Mouse (Mus musculus): ENCODE results near the gene Tmem221.
A peak's percentile ranks its signal among the peaks of the same experiment; 100 is the strongest.

Gene Tmem221

DNA sequence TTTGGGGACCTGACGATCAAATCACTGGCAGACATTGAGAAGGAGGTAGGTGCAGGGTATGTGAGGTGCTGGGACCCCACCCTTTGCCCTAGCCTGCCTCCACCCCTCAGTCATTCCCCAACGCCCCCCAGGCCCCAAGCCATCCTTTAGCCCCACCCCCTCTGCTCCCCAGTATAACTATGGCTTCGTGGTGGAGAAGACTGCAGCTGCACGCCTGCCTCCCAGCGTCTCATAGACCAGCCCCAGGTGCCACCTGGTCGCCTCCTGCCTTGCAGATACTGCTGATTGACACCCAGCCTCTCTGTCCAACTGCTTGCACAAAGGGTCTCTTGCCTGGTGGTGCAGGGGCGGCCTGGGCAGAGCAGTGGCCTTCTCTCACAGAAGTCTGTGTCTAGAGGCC, 11.1 kb downstream of the Tmem221 start:
- DNase-seq (ENCODE audit: low read depth): no peak

DNA sequence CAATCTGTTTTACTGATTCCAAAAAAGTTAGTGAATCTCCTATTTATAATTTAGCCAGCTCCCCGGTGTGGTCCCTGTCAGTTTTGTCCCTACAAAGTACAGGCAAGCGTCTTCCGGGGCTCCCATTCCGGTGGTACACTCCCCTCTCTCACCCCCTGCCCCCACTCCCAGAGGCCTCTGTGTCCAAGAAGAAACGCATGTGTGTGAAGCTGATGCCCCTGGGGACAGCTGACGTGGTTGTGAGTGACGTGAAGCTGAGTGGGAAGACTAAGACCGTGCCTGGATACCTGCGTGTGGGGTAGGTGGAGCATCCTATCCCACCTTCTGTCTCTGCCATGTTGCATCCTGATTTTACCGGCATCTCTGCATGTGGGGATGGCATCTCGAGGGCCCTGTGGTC, 13.6 kb downstream of the Tmem221 start:
- no peak for DNase-seq (ENCODE audit: low read depth)

DNA sequence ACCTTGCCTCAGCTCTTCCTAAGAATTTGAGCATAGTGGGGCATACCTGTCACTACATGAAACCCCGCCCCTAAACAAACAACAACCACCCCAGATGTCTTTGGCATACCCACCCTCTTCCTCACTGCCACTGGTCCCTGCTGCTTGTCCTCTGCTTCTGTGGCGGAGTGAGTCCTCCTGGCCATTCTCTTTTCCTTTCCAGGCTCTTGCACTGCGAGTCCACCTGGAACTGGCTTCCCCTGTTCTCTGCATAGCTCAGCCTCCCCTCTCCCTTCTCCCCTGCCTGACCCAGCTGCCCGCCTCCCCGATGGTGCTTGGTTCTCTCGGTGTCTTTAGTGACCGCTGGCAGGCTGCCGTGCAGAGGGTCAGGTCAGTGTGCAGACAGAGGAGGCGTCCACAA, 14.9 kb downstream of the Tmem221 start:
- no peak for DNase-seq (ENCODE audit: low read depth)

DNA sequence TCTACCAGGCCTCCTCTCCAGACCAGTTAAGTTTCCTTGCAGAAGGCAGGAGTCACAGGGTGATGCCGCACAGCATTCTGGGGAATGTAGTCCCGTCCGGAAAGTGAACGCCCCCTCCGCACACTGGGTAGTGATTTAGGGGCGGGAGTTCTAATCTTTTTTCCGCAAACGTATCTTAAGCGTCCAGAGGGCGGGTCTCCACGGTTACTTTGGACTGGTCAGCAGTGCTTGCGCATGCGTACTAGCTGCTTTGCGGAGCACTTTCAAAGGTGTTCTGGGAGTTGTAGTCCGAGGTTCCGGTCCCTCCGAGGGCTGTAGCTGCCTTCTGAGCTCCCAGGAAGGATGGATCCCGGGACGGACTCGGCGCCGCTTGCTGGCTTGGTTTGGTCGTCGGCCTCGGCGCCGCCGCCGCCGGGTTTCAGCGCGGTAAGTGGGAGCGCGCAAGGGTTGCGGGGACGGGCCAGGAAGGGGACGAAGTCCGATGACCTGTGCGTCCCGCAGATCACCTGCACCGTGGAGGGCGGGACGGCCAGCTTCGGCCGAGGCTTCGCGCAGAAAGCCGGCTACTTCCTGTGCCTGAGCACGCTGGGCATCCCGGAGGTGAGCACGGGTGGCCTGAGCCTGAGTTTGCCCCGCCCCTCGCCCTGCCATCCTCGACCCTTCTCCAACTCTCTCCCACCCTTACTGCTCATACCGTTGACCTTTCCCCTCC, 15.9 kb downstream of the Tmem221 start, which contains the start of gene Mvb12a:
Gene Mvb12a (plus strand): TSS at position 291 of the 712 bp plus-strand sequence.
- peak; percentile 96 for DNase-seq (ENCODE audit: low read depth)

DNA sequence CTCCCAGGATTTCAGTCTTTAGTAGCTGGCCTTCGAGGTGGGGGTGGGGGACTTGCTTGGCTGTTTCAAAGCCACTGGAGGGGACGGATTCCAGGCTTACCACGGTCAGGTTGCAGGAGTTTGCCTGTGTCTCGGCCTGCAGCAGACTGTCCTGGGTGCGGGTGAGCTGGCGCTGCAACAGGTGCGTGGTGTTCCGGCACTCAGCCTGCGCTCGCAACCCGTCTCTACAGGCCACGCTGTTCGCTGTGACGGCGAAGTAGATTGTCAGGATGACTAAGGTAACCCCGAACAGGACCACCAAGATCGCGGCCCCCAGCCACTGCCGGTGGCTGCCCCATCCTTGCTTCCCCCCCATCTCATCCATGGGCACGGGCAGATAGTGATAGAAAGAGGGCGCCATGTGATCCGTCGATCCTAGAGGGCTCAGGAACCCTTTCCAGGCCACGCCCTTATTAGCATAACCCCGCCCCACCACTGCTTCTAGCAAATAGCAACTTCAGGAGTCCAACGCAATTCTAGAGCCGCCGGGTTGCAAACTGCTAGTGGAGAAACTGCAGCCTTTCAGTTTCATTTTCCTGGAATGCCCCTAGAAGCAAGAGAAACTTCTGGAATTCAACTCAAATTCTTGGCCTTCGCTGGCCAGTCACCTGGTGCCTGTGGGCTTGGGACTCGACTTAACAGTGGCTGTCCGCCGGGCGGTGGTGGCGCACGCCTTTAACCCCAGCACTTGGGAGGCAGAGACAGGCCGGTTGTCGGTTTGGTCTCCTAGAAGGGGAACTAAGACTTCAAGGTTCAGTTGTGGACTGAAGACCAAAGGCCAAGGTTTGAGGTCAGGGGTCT, 21.4 kb downstream of the Tmem221 start, which contains the start of gene Bst2:
Gene Bst2 (minus strand): TSS at position 429 of the 840 bp plus-strand sequence.
- DNase-seq (ENCODE audit: low read depth): peak; percentile 95

DNA sequence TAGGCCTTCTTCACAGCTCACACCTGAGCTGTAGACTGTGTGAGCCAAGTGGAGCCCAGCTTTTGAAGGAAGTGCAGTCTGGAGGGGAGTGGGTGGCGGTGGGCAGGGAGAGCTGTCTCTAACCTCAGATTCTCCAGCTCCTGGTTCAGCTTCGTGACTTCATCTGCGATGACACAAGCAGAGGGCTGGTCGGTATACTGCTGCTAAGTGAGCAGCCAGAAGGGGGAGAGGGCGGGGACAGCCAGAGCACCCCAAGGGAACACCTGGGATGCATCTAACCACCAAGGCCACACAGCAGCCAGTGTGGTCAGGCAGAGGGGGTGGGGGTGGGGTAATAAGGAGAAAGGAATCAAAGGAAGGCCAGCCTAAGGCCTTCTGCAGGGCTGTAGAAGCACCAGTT, 23.0 kb downstream of the Tmem221 start:
- DNase-seq (ENCODE audit: low read depth): no peak

DNA sequence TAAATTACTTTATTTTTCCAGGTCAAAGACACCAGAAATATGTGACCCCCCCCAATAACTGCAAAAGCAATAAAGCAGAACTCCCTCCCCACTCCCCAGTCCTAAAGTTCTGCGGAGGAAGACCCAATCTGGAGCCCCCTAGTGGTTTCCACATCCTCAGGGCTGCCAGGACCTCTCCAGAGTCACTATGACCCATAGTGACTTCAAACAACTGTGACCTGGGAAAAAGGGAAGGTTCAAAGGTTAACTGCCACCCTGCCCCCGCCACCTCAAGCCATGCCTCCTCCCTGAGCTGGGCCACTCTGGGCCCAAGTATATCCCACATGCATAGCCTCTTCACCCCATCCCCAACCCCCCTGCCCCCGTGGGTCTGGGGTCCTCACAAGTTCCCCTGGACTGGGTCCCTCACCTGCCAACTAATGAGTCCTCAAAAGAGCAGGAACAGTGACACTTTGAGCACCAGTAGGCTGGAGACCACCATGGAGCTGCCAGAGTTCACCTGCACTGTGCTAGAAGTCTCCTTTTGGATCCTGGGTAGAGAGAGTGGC, 24.3 kb downstream of the Tmem221 start:
- no peak for DNase-seq (ENCODE audit: low read depth)

DNA sequence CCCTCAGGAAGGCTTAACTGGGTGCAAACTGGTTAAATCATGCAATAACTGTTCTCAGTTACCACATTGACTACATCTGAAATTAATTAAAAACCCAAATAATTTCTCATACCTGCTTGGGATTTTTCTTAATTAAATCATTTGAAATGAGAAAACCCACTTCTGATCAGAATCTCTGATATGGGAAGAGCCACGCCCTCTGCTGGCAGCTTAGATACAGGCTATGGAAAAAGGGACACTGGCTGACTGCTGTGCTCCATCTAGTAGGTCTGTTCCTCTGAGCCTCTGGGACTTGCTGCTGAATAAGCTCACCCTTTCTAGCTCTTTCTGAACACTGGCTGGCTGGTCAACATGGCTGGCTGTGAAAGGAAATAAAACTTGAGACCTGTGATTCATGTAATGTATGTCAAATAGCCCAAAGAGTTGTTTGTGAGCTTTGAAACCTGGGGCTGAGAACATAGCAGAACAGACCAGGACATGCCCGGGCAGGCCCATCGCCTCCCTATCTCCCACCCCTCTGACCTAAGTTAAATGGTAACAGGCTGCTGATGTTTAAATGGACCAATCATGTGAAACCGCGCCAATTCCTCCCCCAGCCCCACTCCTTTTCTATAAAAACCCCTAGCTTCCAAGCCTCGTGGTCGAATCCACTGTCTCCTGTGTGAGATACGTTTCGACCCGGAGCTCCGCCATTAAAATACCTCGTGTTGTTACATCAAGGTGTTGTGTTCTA, 27.8 kb downstream of the Tmem221 start:
- DNase-seq (ENCODE audit: low read depth): peak; percentile 50

DNA sequence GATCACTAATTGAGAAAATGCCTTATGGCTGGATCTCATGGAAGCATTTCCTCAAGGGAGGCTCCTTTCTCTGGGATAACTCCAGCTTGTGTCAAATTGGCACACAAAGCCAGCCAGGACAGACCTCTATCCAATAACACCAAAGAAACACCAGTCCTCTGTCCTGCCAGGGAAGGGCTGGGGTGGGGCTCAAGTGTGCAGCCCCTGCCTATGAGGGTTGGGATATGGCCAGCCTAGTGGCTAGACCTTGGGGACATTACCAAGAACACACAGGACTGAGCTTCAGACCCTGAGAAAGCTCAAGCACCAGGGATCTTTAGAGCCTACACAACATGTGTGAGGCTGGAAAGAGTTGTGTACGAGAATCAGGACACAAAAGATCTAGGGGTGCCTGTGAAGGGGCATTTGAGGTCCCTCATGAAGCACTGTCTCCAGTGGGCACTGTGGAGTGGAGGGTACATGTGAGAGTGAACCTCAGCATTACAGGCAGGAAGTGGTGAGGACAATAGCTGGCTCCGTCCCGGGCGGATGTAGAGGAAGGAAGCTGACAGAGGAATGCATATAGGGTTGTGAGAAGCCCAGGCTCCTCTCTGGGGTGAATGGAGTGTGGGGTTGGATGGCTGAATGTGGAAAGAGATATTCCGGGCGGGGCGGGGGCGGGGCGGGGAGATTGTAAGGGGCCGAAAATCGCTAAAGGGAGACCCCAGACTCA, 30.2 kb downstream of the Tmem221 start:
- peak; percentile 71 for DNase-seq (ENCODE audit: low read depth)

DNA sequence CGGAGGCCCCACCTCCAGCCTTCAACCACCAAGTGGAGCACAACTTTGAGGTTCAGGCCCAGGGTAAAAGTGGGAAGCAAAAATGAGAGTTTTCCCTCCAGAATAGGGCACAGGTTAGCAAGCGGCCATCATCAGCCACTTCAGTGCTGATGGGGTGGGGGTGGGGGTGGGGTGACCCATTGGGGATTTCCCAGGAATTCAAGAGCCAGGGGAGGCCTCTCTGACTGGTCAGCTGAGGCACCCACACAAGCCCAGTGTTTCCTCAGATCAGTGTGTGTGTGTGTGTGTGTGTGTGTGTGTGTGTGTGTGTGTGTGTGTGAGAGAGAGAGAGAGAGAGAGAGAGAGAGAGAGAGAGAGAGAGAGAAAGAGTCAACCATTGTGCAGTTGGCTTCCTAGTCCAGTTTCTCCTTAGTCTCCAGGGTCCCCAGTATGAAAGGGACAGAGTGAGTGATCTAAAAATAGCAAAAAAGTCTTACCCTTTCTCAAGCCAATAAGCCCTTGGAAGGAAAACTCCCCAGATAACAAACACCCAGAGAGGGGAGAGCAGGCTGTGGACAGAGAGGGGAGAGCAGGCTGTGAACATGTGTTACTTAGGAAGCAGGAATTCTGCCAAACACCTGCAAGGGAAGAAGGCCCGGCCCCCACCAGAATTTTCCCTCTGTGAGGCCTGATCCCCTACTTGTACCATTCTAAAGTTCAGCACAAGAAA, 31.4 kb downstream of the Tmem221 start:
- no peak for DNase-seq (ENCODE audit: low read depth)

DNA sequence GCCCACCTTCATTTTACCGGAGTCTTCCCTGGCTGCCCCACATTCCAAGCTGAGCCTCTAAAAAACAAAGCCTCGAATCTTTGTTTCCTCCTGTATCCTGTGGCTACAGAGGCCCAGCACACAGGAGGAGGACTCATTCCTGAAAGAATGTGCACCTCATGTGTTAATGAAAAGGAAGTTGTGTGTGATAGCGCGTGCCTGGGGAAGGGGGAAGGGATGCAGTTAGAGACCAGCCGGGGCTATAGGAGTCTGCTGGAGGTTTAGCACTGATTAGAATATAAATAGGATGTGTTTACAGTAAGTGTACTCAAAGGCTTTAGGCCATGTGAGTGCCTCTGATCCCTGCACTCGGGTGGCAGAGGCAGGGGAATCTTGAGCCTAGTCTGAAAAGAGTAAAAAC, 32.4 kb downstream of the Tmem221 start:
- no peak for DNase-seq (ENCODE audit: low read depth)

DNA sequence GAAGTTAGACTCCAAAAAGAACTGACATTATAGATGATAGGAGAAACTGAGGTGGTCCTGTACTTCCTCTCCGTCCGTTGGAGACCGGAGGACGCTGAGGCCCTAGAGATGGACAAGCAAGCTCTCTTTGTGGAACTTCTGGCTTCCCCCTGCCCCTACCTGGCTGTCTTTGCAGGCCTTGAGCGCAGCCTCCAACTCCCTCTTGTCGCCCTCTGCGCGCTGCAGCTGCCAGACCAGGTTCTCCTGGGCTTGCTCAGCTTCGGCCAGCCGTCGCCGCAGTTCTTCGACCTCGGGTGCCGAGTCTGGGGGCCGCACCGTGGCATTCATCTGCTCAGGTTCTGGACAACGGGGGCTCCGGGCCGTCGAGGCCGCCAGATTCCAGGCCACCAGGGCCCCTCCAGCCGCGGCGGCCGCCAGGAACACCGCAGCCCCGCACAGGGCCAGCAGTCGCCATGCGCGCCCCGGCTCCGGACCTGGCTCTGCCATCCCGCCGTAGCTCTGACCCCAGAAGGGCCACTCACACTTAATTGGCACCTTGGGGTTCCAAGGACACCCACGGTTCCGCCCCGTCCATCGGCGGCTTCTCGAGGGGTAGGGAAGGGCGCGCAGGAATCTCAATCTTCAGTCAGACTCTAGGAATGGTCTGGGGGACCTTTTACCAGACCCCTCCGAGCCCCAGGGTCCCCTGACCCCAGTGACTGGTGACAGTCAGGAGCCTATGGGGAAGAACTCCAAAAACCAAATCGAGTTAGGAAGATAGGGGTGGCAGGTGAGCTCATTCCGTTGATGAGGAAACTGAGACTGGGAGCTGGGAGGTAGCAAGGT, 33.2 kb downstream of the Tmem221 start, which contains the start of gene Ccdc194:
Gene Ccdc194 (minus strand): TSS at position 486 of the 825 bp plus-strand sequence.
- DNase-seq (ENCODE audit: low read depth): no peak

DNA sequence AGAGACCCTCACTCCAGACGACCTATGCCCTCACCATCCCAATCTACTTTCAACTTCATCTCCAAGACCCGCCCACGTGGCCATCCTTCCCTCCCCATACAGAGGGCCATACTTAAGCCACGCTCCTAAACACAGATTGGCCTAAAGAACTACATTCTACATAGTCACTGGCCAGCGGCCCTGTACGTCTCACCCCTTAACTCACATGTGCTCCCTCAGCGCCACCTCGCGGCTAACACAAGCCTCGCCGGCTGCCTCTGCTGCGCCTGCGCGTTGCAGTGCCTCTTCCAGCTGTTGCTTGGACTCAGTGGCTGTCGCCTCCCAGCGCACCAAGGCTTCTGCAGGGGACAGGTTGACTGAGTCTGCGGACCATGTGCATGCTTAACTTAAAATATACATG, 37.0 kb downstream of the Tmem221 start:
- peak; percentile 96 for DNase-seq (ENCODE audit: low read depth)

DNA sequence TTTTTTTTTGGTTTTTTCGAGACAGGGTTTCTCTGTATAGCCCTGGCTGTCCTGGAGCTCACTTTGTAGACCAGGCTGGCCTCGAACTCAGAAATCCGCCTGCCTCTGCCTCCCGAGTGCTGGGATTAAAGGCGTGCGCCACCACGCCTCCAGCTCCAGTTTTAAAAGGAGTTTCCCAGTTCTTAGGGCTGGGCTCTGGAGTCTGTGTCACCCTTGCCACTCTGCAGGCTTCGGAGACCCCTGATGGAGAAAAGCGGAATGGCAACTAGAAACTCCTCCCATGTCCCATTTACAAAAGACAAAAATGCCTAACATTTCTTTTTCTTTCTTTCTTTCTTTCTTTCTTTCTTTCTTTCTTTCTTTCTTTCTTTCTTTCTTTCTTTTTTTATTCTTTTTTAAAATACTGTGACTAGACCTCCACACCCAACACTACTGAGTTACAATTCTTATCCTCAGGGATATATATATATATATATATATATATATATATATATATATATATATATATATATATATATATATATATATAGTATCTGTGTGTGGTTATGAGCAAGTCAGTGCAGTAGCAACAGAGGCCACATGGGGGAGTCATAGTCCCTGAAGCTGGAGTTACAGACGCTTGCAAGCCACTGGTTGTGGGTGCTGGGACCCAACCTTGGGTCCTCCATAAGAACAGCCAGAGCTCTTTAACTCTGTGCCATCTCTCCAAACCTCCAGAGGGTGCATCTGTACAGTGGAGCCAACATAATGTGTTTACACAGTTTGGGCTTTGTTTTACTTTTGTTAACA, 39.4 kb downstream of the Tmem221 start:
- peak; percentile 84 for DNase-seq (ENCODE audit: low read depth)

DNA sequence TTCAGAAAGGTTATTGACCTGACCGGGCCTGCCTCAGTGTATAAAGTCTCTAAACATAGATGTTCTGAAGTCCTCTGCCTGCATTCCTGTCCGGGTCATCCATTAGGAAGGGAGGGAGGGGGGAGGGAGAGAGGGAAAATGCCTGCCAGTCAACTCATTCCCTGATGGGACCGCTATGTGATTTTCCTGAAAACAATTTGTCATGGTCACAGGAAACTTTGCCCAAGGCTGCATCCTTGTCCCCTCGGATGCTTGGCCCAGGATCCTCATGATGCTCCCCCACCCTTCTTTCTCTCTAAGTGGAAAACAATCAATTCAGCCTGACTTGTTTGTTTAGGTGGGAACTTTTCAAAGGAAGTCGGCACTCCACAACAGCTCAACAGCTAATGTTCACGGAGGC, 41.9 kb downstream of the Tmem221 start:
- DNase-seq (ENCODE audit: low read depth): no peak

DNA sequence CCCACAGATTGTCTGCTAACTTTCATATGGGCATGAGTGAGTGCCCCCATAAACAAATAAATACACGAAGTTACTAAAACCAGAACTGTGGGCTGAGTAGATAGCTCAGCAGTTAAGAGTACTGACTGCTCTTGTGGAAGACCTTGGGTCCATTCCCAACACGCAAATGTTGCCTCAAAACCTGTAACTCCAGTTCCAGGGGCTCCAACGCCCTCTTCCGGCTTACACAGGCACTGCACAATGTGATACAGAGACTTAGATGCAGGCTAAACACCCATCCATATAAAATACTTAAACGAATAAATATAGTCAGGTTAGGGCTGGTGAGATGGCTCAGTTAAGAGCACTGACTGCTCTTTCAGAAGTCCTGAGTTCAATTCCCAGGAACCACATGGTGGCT, 43.6 kb downstream of the Tmem221 start:
- DNase-seq (ENCODE audit: low read depth): no peak

DNA sequence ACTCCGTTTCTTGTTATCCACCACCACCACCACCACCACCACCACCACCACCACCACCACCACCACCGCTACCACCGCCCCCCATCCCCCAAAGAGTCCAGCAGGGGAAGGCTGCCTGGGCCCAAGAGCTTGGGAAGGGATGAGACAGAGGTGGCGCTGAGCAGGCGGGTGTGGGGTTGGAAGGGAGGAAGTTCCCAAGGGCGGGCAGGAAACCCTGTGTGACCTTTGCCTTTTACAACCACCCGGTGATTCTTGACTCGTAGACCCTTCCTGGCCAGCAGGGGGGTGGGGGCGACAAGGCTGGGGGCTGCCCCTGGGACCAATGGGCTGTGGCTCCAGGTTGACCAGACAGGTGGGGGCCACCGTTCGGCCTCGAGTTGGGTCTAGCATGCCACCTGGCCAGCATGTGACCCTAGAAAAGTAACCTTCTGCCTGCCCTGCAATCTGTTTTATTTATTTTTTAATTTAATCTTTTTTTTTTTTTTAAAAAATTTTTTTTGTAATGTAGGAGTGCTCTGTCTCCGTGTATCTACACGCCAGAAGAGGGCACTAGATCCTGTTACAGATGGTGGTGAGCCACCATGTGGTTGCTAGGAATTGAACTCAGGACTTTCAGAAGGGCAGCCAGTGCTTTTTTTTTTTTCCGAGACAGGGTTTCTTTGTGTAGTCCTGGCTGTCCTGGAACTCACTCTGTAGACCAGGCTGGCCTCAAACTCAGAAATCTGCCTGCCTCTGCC, 45.5 kb downstream of the Tmem221 start:
- no peak for DNase-seq (ENCODE audit: low read depth)

DNA sequence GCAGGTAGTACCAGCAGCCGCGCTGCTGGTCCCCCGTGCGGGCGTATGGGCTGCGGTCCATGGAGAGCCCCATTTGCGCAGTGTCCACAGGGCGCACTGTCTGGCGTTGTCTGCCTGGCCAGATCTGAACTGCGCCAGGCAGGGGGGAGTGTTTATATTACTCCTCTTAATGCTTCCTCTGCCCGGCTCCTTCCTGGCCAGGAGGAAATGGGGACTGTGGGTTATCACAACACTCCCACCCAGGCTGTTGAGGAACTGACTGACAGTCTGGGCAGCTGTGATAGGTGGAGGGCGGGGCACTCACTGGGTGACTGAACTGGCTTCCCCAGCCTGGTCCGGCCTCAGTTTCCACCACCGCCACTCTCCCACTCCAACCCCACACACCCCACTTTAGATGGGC, 47.0 kb downstream of the Tmem221 start, which contains the start of gene Plvap:
Gene Plvap (minus strand): TSS at position 109 of the 400 bp plus-strand sequence.
- no peak for DNase-seq (ENCODE audit: low read depth)

All from naive thymus-derived CD4-positive, alpha-beta T cell, adult 2 months (primary cell).